Mouse (Mus musculus) liver, embryonic 14.5 days (tissue): ENCODE measurements around the gene Hdgf. TPM values are rescaled to one million over a fixed set of nuclear protein-coding genes. Genes with fewer than 3 reads are reported as not detected.

Source experiments
- ATAC-seq: fragments of 200-750 bp; cut with Nextera tagmentation; 2 replicates; pipeline ENCODE4 v1.8.0; 2017; ENCODE audit warnings: moderate number of reproducible peaks, mild to moderate bottlenecking, moderate library complexity; ENCODE audit not compliant: insufficient read depth
- DNase-seq, 3 experiments: peaks; one replicate each; pipeline ENCODE4 v3.0.0-alpha.2; 2012 to 2013; ENCODE audit warnings: low read depth in 3 of 3, low spot score in 3 of 3
- H3K27ac ChIP-seq: fragments of 300-500 bp; sonication (generic); 2 replicates; pipeline ENCODE4 v1.5.1; 2014; ENCODE audit warnings: moderate library complexity, mild to moderate bottlenecking, control low read depth, inconsistent platforms
- H3K27me3 ChIP-seq: fragments of 300-500 bp; sonication (generic); 2 replicates; pipeline ENCODE4 v1.6.1; 2014; ENCODE audit warnings: mild to moderate bottlenecking, low read length, moderate library complexity; ENCODE audit not compliant: control insufficient read depth, insufficient read depth
- H3K36me3 ChIP-seq: fragments of 300-500 bp; sonication (generic); replicated peaks from 2 replicates; pipeline ENCODE4 v1.6.1; 2014; ENCODE audit warnings: low read depth; ENCODE audit not compliant: control insufficient read depth, insufficient read depth
- H3K4me1 ChIP-seq, 2 experiments: fragments of 200-500 bp in 1 of 2; fragments of 300-500 bp in 1 of 2; sonication (generic) in 1 of 2; replicated peaks; 2 replicates each; pipeline ENCODE4 v1.6.1; 2012 to 2014; ENCODE audit warnings: antibody characterized with exemption in 1 of 2, inconsistent platforms in 1 of 2, low read length in 1 of 2; ENCODE audit not compliant: control insufficient read depth in 2 of 2, insufficient read depth in 2 of 2
- H3K4me2 ChIP-seq: fragments of 300-500 bp; sonication (generic); 2 replicates; pipeline ENCODE4 v1.6.1; 2014; ENCODE audit warnings: low read depth, mild to moderate bottlenecking, control low read depth, moderate library complexity
- H3K4me3 ChIP-seq, 2 experiments: fragments of 200-500 bp in 1 of 2; fragments of 300-500 bp in 1 of 2; sonication (generic) in 1 of 2; 2 replicates each; pipeline ENCODE4 v1.5.1; 2012 to 2014; ENCODE audit warnings: low read depth in 2 of 2, low read length in 2 of 2, mild to moderate bottlenecking in 2 of 2, control low read depth in 1 of 2, inconsistent platforms in 1 of 2, moderate library complexity in 1 of 2; ENCODE audit not compliant: insufficient read depth in 1 of 2
- H3K9ac ChIP-seq: fragments of 300-500 bp; sonication (generic); replicated peaks from 2 replicates; pipeline ENCODE4 v1.6.1; 2014; ENCODE audit warnings: mild to moderate bottlenecking, control low read depth, moderate library complexity
- H3K9me3 ChIP-seq: fragments of 300-500 bp; sonication (generic); 2 replicates; pipeline ENCODE4 v1.6.1; 2016; ENCODE audit warnings: low read length, mixed read lengths; ENCODE audit not compliant: control insufficient read depth
- CTCF ChIP-seq: IDR thresholded peaks from 2 replicates; pipeline ENCODE4 v1.5.1; 2016; ENCODE audit warnings: antibody characterized with exemption, low read depth, control low read depth
- EP300 ChIP-seq: IDR thresholded peaks from 2 replicates; pipeline ENCODE4 v1.6.1; 2016; ENCODE audit warnings: antibody characterized with exemption, low read depth
- WGBS: fragments of 180-500 bp; shearing (Covaris S2); extraction: QIAGEN DNeasy Blood & Tissue Kit; methylation state at CpG from one replicate; pipeline ENCODE4 v1.1.7; 2014; ENCODE audit not compliant: insufficient replicate concordance; 5-methylcytosine and 5-hydroxymethylcytosine counted together
- polyA plus RNA-seq, 2 experiments: library from polyadenylated mRNA; depleted of rRNA in 1 of 2; stranded (reverse) in 1 of 2; unstranded in 1 of 2; fragments of >200 nt; fragmentation: Nextera tagmentation in 1 of 2; extraction: Ambion mirVana in 1 of 2; gene quantifications; 2 replicates each; pipeline versions ENCODE4 v1.2.1 to v1.2.3; 2012 to 2014

The Hdgf gene
- polyA plus RNA-seq, 2 experiments: 167 to 204 TPM

- peak overlapping the region in 1 of 2 experiments; percentile 12; a peak in 1 of 4 replicates for H3K4me3 ChIP-seq
- no peak for ATAC-seq
These were observed 46.3 kb downstream of the Hdgf start for GRCm38 (mm10) chr3:87952440-87952839.

GRCm38 (mm10) chr3:87958056-87958455, 51.9 kb downstream of the Hdgf start:
- no peak for ATAC-seq
- no peak for TF ChIP-seq CTCF
- no peak for TF ChIP-seq EP300

More at GRCm38 (mm10) chr3:87952440-87952839, 46.3 kb downstream of the Hdgf start:
- H3K36me3 ChIP-seq: no peaks in the 10 kb centered on the region
- no peak for DNase-seq
- 4% methylated on average over 5 of the region's 5 CpGs for WGBS
- no peaks in the 10 kb centered on the region for H3K4me1 ChIP-seq
- H3K4me2 ChIP-seq: peak overlapping the region; percentile 15
- H3K27me3 ChIP-seq: peaks cover 66% of the 10 kb centered on the region
- no peaks in the 10 kb centered on the region for H3K9me3 ChIP-seq
- TF ChIP-seq EP300 (no peak), CTCF (no peak)
- no peak overlapping the region for H3K27ac ChIP-seq
- no peak overlapping the region for H3K9ac ChIP-seq

GRCm38 (mm10) chr3:87958476-87958875, 52.4 kb downstream of the Hdgf start:
- Histone ChIP-seq H3K27me3 (peaks cover 20% of the 10 kb centered on the region), H3K27ac (no peak overlapping the region), H3K4me2 (no peak overlapping the region), H3K4me1 (peaks cover 0 to 2% of the 10 kb centered on the region in 2 experiments; a peak in 1 of 4 replicates), H3K36me3 (no peaks in the 10 kb centered on the region), H3K9me3 (no peaks in the 10 kb centered on the region), H3K9ac (no peak overlapping the region), H3K4me3 (no peak overlapping the region)
- no peak for ATAC-seq
- 30% methylated on average over 4 of the region's 4 CpGs for WGBS
- no peak for TF ChIP-seq CTCF
- TF ChIP-seq EP300: no peak
- DNase-seq: no peak

More at GRCm38 (mm10) chr3:87958056-87958455, 51.9 kb downstream of the Hdgf start:
- no peak for DNase-seq
- WGBS: 47% methylated on average over 1 of the region's 1 CpGs
- Histone ChIP-seq H3K4me3 (no peak overlapping the region), H3K9ac (no peak overlapping the region), H3K4me1 (peaks cover 0 to 2% of the 10 kb centered on the region in 2 experiments; a peak in 1 of 4 replicates), H3K9me3 (no peaks in the 10 kb centered on the region), H3K27ac (no peak overlapping the region), H3K36me3 (no peaks in the 10 kb centered on the region), H3K4me2 (no peak overlapping the region), H3K27me3 (peaks cover 25% of the 10 kb centered on the region)

- H3K36me3 ChIP-seq: no peaks in the 10 kb centered on the region
- H3K4me2 ChIP-seq: no peak overlapping the region
- ATAC-seq (no peak), DNase-seq (no peak)
- TF ChIP-seq CTCF (no peak), EP300 (no peak)
- H3K9me3 ChIP-seq: no peaks in the 10 kb centered on the region
- no peak overlapping the region for H3K9ac ChIP-seq
- peaks cover 17% of the 10 kb centered on the region for H3K27me3 ChIP-seq
- H3K4me1 ChIP-seq: peaks cover 0 to 2% of the 10 kb centered on the region in 2 experiments; a peak in 1 of 4 replicates
- no peak overlapping the region for H3K27ac ChIP-seq
- WGBS: 32% methylated on average over 1 of the region's 1 CpGs
- no peak overlapping the region for H3K4me3 ChIP-seq
These were observed 52.8 kb downstream of the Hdgf start for GRCm38 (mm10) chr3:87958967-87959366.

- Histone ChIP-seq H3K27me3 (peaks cover 17% of the 10 kb centered on the region), H3K27ac (no peak overlapping the region), H3K9me3 (no peaks in the 10 kb centered on the region), H3K4me1 (peaks cover 0 to 2% of the 10 kb centered on the region in 2 experiments; a peak in 1 of 4 replicates), H3K4me3 (no peak overlapping the region), H3K9ac (no peak overlapping the region), H3K4me2 (no peak overlapping the region), H3K36me3 (no peaks in the 10 kb centered on the region)
- 52% methylated on average over 7 of the region's 7 CpGs for WGBS
- ATAC-seq (no peak), DNase-seq (no peak)
- no peak for TF ChIP-seq CTCF
- no peak for TF ChIP-seq EP300
These were observed 53.2 kb downstream of the Hdgf start for GRCm38 (mm10) chr3:87959371-87959770.
